Mouse (Mus musculus) ES-Bruce4 (cell line): Measurements from ENCODE around the gene Ssh1. TPM values are rescaled to one million over a fixed set of nuclear protein-coding genes. Genes with fewer than 3 reads are reported as not detected.
A peak's percentile ranks its signal among the peaks of the same experiment; 100 is the strongest.

ENCODE experiments used
- H3K27ac ChIP-seq: 2 replicates; pipeline ENCODE4 v1.5.1; 2012; ENCODE audit warnings: low read length, inconsistent platforms; ENCODE audit not compliant: insufficient read depth
- H3K27me3 ChIP-seq: 2 replicates; pipeline ENCODE4 v1.6.1; 2012; ENCODE audit warnings: mild to moderate bottlenecking, low read length, inconsistent platforms; ENCODE audit not compliant: control insufficient read depth, poor library complexity, insufficient read depth, severe bottlenecking
- H3K36me3 ChIP-seq: 2 replicates; pipeline ENCODE4 v1.6.1; 2012; ENCODE audit warnings: inconsistent platforms, mild to moderate bottlenecking, low read length, moderate library complexity; ENCODE audit not compliant: control insufficient read depth, poor library complexity, insufficient read depth, severe bottlenecking
- H3K4me1 ChIP-seq: one replicate; pipeline ENCODE4 v1.8.1; 2011; ENCODE audit warnings: low read length; ENCODE audit not compliant: control insufficient read depth, insufficient read depth
- H3K4me3 ChIP-seq: 2 replicates; pipeline ENCODE4 v1.5.1; 2011; ENCODE audit warnings: low read depth, mild to moderate bottlenecking, low read length
- H3K9ac ChIP-seq: 2 replicates; pipeline ENCODE4 v1.6.1; 2012; ENCODE audit warnings: low read depth, mild to moderate bottlenecking, inconsistent platforms; ENCODE audit not compliant: poor library complexity, severe bottlenecking
- H3K9me3 ChIP-seq: replicated peaks from 2 replicates; pipeline ENCODE4 v1.6.1; 2012; ENCODE audit warnings: mild to moderate bottlenecking, low read length, inconsistent platforms; ENCODE audit not compliant: control insufficient read depth, poor library complexity, insufficient read depth, severe bottlenecking
- CTCF ChIP-seq: IDR thresholded peaks from one replicate; pipeline ENCODE4 v1.8.1; 2011; ENCODE audit warnings: low read depth, low read length
- EP300 ChIP-seq: IDR thresholded peaks from 2 replicates; pipeline ENCODE4 v1.6.1; 2011; ENCODE audit warnings: low read depth, low read length; ENCODE audit not compliant: insufficient read depth
- POLR2A ChIP-seq: IDR thresholded peaks from one replicate; pipeline ENCODE4 v1.8.1; 2011; ENCODE audit warnings: low read length; ENCODE audit not compliant: insufficient read depth
- polyA plus RNA-seq: library from polyadenylated mRNA; stranded (reverse); fragments of >200 nt; gene quantifications from 2 replicates; pipeline ENCODE4 v1.2.4, GENCODE M21; 2011; ENCODE audit warnings: low read depth; ENCODE audit not compliant: missing spikeins, insufficient read depth, insufficient read length

The Ssh1 gene
- polyA plus RNA-seq, 1 experiment = 23.5 TPM

- no peak overlapping the region for H3K9ac ChIP-seq
- H3K4me3 ChIP-seq = no peak overlapping the region
- TF ChIP-seq POLR2A = no peak
- TF ChIP-seq CTCF = no peak
- peak; percentile 73; the same call in 1 of the 2 replicates for TF ChIP-seq EP300
- no peaks in the 10 kb centered on the region for H3K9me3 ChIP-seq
- peaks cover 5% of the 10 kb centered on the region for H3K4me1 ChIP-seq
- no peaks in the 10 kb centered on the region for H3K27me3 ChIP-seq
- peak overlapping the region; percentile 19; the same call in 1 of the 2 replicates for H3K27ac ChIP-seq
- H3K36me3 ChIP-seq = no peaks in the 10 kb centered on the region
These were observed 54.3 kb downstream of the Ssh1 start for GRCm38 (mm10) chr5:113939263-113939900.

GRCm38 (mm10) chr5:113937650-113938049, 56.0 kb downstream of the Ssh1 start:
- no peak overlapping the region for H3K27ac ChIP-seq
- H3K27me3 ChIP-seq = no peaks in the 10 kb centered on the region
- H3K4me1 ChIP-seq = peaks cover 5% of the 10 kb centered on the region
- no peak overlapping the region for H3K4me3 ChIP-seq
- no peaks in the 10 kb centered on the region for H3K9me3 ChIP-seq
- TF ChIP-seq EP300 = no peak
- no peak for TF ChIP-seq CTCF
- no peak for TF ChIP-seq POLR2A
- H3K36me3 ChIP-seq = no peaks in the 10 kb centered on the region
- no peak overlapping the region for H3K9ac ChIP-seq

- Histone ChIP-seq H3K9me3 (no peaks in the 10 kb centered on the region), H3K4me3 (no peak overlapping the region), H3K4me1 (peaks cover 10% of the 10 kb centered on the region), H3K36me3 (no peaks in the 10 kb centered on the region), H3K9ac (no peak overlapping the region), H3K27ac (no peak overlapping the region), H3K27me3 (no peaks in the 10 kb centered on the region)
- TF ChIP-seq EP300 (no peak), CTCF (no peak), POLR2A (no peak)
These were observed 59.8 kb downstream of the Ssh1 start for GRCm38 (mm10) chr5:113933889-113934288.

GRCm38 (mm10) chr5:113933480-113933879, 60.2 kb downstream of the Ssh1 start:
- no peaks in the 10 kb centered on the region for H3K27me3 ChIP-seq
- no peak overlapping the region for H3K4me3 ChIP-seq
- no peaks in the 10 kb centered on the region for H3K9me3 ChIP-seq
- H3K4me1 ChIP-seq = peaks cover 8% of the 10 kb centered on the region
- TF ChIP-seq CTCF (peak; percentile 57), POLR2A (no peak), EP300 (no peak)
- no peak overlapping the region for H3K9ac ChIP-seq
- no peak overlapping the region for H3K27ac ChIP-seq
- no peaks in the 10 kb centered on the region for H3K36me3 ChIP-seq

- Histone ChIP-seq H3K9ac (no peak overlapping the region), H3K9me3 (peaks cover 4% of the 10 kb centered on the region; the same call in 1 of the 2 replicates), H3K4me3 (no peak overlapping the region), H3K27me3 (no peaks in the 10 kb centered on the region), H3K27ac (no peak overlapping the region), H3K4me1 (peaks cover 6% of the 10 kb centered on the region), H3K36me3 (no peaks in the 10 kb centered on the region)
- TF ChIP-seq CTCF (no peak), EP300 (no peak), POLR2A (no peak)
These were observed 61.4 kb downstream of the Ssh1 start for GRCm38 (mm10) chr5:113932310-113932709.
